Mouse (Mus musculus) mouse trophoblast stem cell (cell line): ENCODE measurements around the gene Dnajb4.
"Not testable (repeated sequence)": the region's sequence is repeated elsewhere in the genome, so short reads cannot be mapped to it uniquely, and the experiment has no call there.

Experiments
- in situ Hi-C, 2 experiments: fragments of 300-500 bp; cut with MseI, MboI; formaldehyde crosslinking; loops; 2 replicates in 1 of 2; 3 replicates in 1 of 2; pipeline ENCODE4 v1.15.1; 2025

Gene Dnajb4

GRCm38 (mm10) chr3:152149449-152149848 is 60.7 kb downstream of the Dnajb4 start:
- in situ Hi-C loops, result no loop called here

GRCm38 (mm10) chr3:152147085-152147831 is 62.8 kb downstream of the Dnajb4 start:
- in situ Hi-C loops, result no loop called here

GRCm38 (mm10) chr3:152145186-152145585 is 64.9 kb downstream of the Dnajb4 start:
- in situ Hi-C loops, result no loop called here

- in situ Hi-C loops, result no loop called here
Observed at GRCm38 (mm10) chr3:152142989-152143695, 67.0 kb downstream of the Dnajb4 start.

- in situ Hi-C loops, result no loop called here
Observed at GRCm38 (mm10) chr3:152142146-152142545, 68.0 kb downstream of the Dnajb4 start.

- in situ Hi-C loops, result not testable (repeated sequence)
Observed at GRCm38 (mm10) chr3:152139308-152139707, 70.8 kb downstream of the Dnajb4 start.

- in situ Hi-C loops, result not testable (repeated sequence)
Observed at GRCm38 (mm10) chr3:152136106-152136505, 74.0 kb downstream of the Dnajb4 start.

- in situ Hi-C loops, result no loop called here
Observed at GRCm38 (mm10) chr3:152133621-152134020, 76.5 kb downstream of the Dnajb4 start.

- in situ Hi-C loops, result no loop called here
Observed at GRCm38 (mm10) chr3:152130963-152131362, 79.1 kb downstream of the Dnajb4 start.

GRCm38 (mm10) chr3:152129426-152129825 is 80.7 kb downstream of the Dnajb4 start:
- in situ Hi-C loops, result not testable (repeated sequence)

- in situ Hi-C loops, result no loop called here
Observed at GRCm38 (mm10) chr3:152128631-152129030, 81.5 kb downstream of the Dnajb4 start.
